Mouse (Mus musculus): ENCODE data around the gene Kcnk16.

Kcnk16 gene

DNA sequence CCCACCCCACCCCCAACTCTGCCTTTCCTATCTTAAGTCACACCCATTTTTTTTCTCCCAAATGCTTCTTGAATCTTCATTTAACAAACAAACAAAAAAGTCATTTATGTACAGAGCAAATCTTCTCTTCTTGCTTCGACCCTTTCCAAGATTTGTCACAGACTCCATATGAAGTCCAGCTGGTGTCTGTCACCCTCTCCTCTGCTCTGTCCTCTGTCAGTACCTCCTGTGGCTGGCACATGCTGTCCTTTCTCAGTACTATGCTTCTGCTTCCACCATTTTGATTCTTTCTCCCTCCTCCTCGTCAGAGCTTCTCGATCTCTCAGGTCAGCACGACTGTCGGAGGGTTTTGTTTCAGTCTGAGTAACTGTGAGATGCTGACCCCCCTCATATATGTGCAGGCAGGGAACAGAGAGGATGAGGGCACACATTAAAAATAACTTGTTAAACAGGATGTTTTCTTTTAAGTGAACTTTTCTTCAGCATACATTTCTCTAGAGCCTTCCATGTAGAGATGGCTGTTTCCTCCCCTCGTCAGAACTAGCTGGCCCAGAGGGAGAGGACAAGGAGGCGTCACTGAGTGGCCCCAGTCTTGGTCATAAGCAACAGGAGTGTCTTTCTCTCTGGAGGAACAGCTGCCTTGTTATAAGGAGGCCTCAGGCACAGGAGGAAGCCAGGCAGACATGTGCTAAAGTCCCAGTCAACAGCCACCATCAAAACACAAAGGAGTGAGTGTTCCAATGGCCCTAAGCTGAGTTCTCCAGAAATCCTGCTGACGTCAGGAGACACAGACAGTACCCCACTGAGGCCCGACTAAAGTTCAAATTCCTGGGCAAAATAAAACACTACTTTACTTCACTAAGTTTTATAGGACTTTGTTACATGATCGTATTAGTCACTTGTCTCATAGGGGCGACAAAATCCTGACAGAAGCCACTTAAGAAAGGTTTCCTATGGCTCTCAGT, 35.7 kb downstream of the Kcnk16 start:
- DNase-seq (ENCODE audit: extremely low spot score, low read depth, low spot score): no peak

- DNase-seq (ENCODE audit: extremely low spot score, low read depth, low spot score): no peak
Observed at GRCm38 (mm10) chr14:20230063-20230491, 38.9 kb downstream of the Kcnk16 start.

DNA sequence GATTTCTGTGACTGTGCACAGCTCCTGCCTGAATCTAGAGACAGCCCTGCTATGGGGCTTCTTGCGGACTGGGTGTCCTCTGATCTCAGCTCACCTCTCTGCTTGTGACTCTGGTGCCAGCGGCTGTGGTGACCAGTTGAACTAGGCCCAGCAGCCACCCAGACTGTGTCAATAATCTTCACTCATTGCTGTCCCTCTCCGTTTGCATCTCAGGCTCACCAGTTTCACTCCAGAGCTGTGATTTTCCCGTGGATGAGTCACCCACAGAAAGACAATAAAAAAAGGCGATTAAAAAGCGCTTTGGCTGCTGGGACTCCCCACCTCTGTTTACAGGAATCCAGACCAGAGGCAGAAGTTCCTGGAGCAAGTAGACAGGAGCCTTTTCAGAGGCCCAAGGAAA, 39.6 kb downstream of the Kcnk16 start:
- no peak for DNase-seq (ENCODE audit: extremely low spot score, low read depth, low spot score)

DNA sequence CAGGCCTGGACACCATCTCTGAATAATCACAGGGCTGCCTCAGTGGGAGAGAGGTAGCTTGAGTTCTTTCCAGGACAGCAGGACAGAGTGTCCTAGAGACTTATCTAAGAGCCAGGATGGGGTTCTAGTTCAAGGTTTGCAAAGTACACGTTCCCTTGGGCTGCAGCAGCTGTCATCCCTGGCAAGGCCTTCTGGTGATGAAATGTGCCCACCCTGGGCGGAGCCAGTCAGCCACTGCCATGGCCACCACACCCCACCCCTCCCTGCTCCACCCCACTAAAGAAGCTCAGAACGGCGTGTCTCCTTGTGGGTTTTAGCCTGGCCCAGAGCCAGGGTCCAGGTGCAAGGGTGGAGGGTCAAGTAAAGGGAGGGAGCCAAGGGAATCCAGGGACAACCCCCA, 40.7 kb downstream of the Kcnk16 start:
- DNase-seq (ENCODE audit: extremely low spot score, low read depth, low spot score): no peak

GRCm38 (mm10) chr14:20226982-20227381, 42.0 kb downstream of the Kcnk16 start:
- DNase-seq (ENCODE audit: extremely low spot score, low read depth, low spot score): no peak

GRCm38 (mm10) chr14:20226488-20226887, 42.5 kb downstream of the Kcnk16 start:
- no peak for DNase-seq (ENCODE audit: extremely low spot score, low read depth, low spot score)

GRCm38 (mm10) chr14:20225525-20225924, 43.5 kb downstream of the Kcnk16 start:
- DNase-seq (ENCODE audit: extremely low spot score, low read depth, low spot score): no peak

DNA sequence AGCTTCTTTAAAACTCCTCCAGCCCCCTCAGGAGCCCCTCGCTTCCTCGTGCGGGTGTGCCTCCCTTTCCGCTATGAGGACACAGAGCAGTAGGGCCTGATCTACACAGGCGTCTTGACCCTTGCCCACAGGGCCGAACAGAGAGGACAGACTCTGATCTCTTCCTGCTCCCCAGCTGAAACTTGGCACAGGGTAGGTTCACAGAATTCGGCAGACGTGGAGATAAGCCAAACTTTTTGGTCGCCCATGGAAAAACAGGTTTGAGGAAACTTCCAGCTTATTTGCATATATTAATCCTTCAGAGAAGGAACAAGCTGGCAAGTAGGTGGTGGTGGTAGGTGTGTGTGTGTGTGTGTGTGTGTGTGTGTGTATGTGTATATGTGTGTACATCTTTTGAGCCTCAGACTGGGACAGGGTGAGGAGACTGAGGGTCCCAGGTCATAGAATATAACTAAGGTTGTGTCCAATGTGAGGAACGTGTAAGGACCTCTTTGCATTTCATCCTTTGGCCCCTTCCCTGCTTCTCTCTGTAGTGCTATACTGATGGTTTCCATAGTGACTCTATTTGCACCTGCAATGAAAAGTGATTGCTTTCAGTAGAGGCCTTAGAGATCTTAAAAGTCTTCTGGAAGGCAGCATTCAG, 44.3 kb downstream of the Kcnk16 start:
- DNase-seq (ENCODE audit: extremely low spot score, low read depth, low spot score): no peak

- no peak for DNase-seq (ENCODE audit: extremely low spot score, low read depth, low spot score)
Observed at GRCm38 (mm10) chr14:20224163-20224562, 44.8 kb downstream of the Kcnk16 start.

- DNase-seq (ENCODE audit: extremely low spot score, low read depth, low spot score): no peak
Observed at GRCm38 (mm10) chr14:20223253-20223652, 45.7 kb downstream of the Kcnk16 start.

DNA sequence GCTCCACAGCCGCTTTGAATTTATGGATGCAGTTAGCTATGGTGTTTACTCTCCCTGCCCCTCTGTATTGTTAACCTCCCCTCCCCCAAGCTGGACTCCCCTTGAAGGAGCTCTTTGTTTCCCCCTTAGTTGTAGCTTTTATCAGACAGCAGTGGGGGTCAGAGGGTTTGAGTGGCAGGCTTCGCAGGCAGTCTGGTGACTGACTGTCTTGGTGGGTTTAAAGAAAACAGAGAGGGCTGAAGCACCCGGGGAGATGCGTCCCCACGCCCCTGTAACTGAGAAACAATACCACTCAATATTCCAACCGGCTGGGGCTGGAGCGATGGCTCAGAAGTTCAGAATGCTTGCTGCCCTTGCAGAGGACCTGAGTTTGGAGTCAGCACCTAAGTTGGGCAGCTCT, 47.9 kb downstream of the Kcnk16 start:
- DNase-seq (ENCODE audit: extremely low spot score, low read depth, low spot score): no peak

- DNase-seq (ENCODE audit: extremely low spot score, low read depth, low spot score): no peak
Observed at GRCm38 (mm10) chr14:20219849-20220248, 49.1 kb downstream of the Kcnk16 start.

GRCm38 (mm10) chr14:20217299-20217864, 51.6 kb downstream of the Kcnk16 start:
- DNase-seq (ENCODE audit: extremely low spot score, low read depth, low spot score): no peak

- DNase-seq (ENCODE audit: extremely low spot score, low read depth, low spot score): no peak
Observed at GRCm38 (mm10) chr14:20216561-20217298, 52.3 kb downstream of the Kcnk16 start.

DNA sequence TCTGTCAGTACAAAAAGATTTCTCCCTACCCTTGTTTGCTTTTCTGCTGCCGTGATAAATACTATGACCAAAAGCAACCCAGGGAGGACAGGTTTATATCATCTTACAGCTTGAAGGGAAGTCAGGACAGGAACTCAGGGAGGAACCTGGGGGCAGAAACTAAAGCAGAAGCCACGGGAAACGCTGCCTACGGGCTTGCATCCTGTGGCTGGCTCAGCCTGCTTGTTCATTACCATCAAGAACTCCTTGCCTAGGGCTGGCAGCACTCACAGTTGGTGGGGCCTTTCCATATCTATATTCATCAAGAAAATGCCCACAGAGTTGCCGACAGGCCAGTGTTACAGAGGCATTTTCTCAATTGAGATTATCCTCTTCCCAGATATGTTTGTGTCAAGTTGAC, 53.2 kb downstream of the Kcnk16 start:
- DNase-seq (ENCODE audit: extremely low spot score, low read depth, low spot score): no peak

- no peak for DNase-seq (ENCODE audit: extremely low spot score, low read depth, low spot score)
Observed at GRCm38 (mm10) chr14:20214125-20214524, 54.9 kb downstream of the Kcnk16 start.

GRCm38 (mm10) chr14:20211754-20212601, 57.0 kb downstream of the Kcnk16 start:
- no peak for DNase-seq (ENCODE audit: extremely low spot score, low read depth, low spot score)
